Mouse (Mus musculus): Measurements from ENCODE around the gene Ptprg.
"Not testable (repeated sequence)": the region's sequence is repeated elsewhere in the genome, so short reads cannot be mapped to it uniquely, and the experiment has no call there.

The Ptprg gene

GRCm38 (mm10) chr14:12199956-12200950 lies 646.9 kb downstream of the Ptprg start:
- DNase-seq (ENCODE audit: low spot score in 2 of 2) = no peak

GRCm38 (mm10) chr14:12202214-12202613 lies 648.9 kb downstream of the Ptprg start:
- DNase-seq (ENCODE audit: low spot score in 2 of 2) = no peak

- DNase-seq (ENCODE audit: low spot score in 2 of 2) = no peak
Measured at GRCm38 (mm10) chr14:12203081-12203480, 649.7 kb downstream of the Ptprg start.

GRCm38 (mm10) chr14:12206138-12206537 lies 652.8 kb downstream of the Ptprg start:
- no peak for DNase-seq (ENCODE audit: low spot score in 2 of 2)

GRCm38 (mm10) chr14:12208554-12208953 lies 655.2 kb downstream of the Ptprg start:
- no peak for DNase-seq (ENCODE audit: low spot score in 2 of 2)

- no peak for DNase-seq (ENCODE audit: low spot score in 2 of 2)
Measured at GRCm38 (mm10) chr14:12218544-12219150, 665.3 kb downstream of the Ptprg start.

- DNase-seq (ENCODE audit: low spot score in 2 of 2) = no peak
Measured at GRCm38 (mm10) chr14:12219877-12220276, 666.5 kb downstream of the Ptprg start.

GRCm38 (mm10) chr14:12220540-12220939 lies 667.2 kb downstream of the Ptprg start:
- DNase-seq (ENCODE audit: low spot score in 2 of 2) = no peak

- DNase-seq (ENCODE audit: low spot score in 2 of 2) = no peak
Measured at GRCm38 (mm10) chr14:12221571-12221970, 668.2 kb downstream of the Ptprg start.

GRCm38 (mm10) chr14:12243726-12244125 lies 690.4 kb downstream of the Ptprg start:
- no peak for DNase-seq (ENCODE audit: low spot score in 2 of 2)

- no peak for DNase-seq (ENCODE audit: low spot score in 2 of 2)
Measured at GRCm38 (mm10) chr14:12276031-12276430, 722.7 kb downstream of the Ptprg start.

- DNase-seq (ENCODE audit: low spot score in 2 of 2) = no peak
Measured at GRCm38 (mm10) chr14:12283641-12284040, 730.3 kb downstream of the Ptprg start, which contains the start of gene Gm49355. TSS of gene Gm49355 (plus strand) at chr14:12283976.

GRCm38 (mm10) chr14:12284141-12284912 lies 731.0 kb downstream of the Ptprg start, which contains the start of gene 3830406C13Rik:
TSS of gene 3830406C13Rik (plus strand) at chr14:12284173.
- peak; percentile 61 to 74 for DNase-seq (ENCODE audit: low spot score in 2 of 2)

GRCm38 (mm10) chr14:12289747-12290146 lies 736.4 kb downstream of the Ptprg start:
- not testable (repeated sequence) for DNase-seq (ENCODE audit: low spot score in 2 of 2)
